ENCODE assay signal across 1 mouse cellular context in genomic region chr14:52319361-52319760, GRCm38 (mm10).
TF ChIP-seq lines count a peak whose summit lies in the region.

No protein-coding gene starts in this region.

TF ChIP-seq in myocyte, 11 proteins besides CTCF, POLR2A, EP300 and RAD21:
- TF ChIP-seq E2F4 (IDR thresholded peaks at IDR 0.05; ENCODE audit: insufficient read depth) (no peak), REST (IDR thresholded peaks at IDR 0.05; ENCODE audit: insufficient read depth, insufficient read length) (no peak), CEBPB (IDR thresholded peaks at IDR 0.05; ENCODE audit: insufficient read depth, poor library complexity, severe bottlenecking) (no peak), MAX (IDR thresholded peaks at IDR 0.05; ENCODE audit: low read depth) (no peak), POLR2AphosphoS2 (IDR thresholded peaks at IDR 0.05; ENCODE audit: insufficient read length, low read depth) (no peak), MYOD1 (IDR thresholded peaks at IDR 0.05; ENCODE audit: control insufficient read depth in 1 of 3, insufficient read length in 2 of 3, low read depth in 2 of 3) (no peak), USF1 (IDR thresholded peaks at IDR 0.05; ENCODE audit: low read depth) (no peak)
